Mouse (Mus musculus) brain, adult 2 months (tissue): ENCODE results near the gene Angptl8.
"Not testable (repeated sequence)": the region's sequence is repeated elsewhere in the genome, so short reads cannot be mapped to it uniquely, and the experiment has no call there.

Experiments used
- DNase-seq: peaks from one replicate; pipeline ENCODE4 v3.0.0; 2011; ENCODE audit warnings: low read depth, low spot score

Gene Angptl8

GRCm38 (mm10) chr9:21847926-21848325 lies 12.6 kb downstream of the Angptl8 start:
- no peak for DNase-seq

- no peak for DNase-seq
Observed at GRCm38 (mm10) chr9:21849691-21850677, 14.7 kb downstream of the Angptl8 start.

GRCm38 (mm10) chr9:21851084-21851483 lies 15.8 kb downstream of the Angptl8 start:
- peak; percentile 21 for DNase-seq

DNA sequence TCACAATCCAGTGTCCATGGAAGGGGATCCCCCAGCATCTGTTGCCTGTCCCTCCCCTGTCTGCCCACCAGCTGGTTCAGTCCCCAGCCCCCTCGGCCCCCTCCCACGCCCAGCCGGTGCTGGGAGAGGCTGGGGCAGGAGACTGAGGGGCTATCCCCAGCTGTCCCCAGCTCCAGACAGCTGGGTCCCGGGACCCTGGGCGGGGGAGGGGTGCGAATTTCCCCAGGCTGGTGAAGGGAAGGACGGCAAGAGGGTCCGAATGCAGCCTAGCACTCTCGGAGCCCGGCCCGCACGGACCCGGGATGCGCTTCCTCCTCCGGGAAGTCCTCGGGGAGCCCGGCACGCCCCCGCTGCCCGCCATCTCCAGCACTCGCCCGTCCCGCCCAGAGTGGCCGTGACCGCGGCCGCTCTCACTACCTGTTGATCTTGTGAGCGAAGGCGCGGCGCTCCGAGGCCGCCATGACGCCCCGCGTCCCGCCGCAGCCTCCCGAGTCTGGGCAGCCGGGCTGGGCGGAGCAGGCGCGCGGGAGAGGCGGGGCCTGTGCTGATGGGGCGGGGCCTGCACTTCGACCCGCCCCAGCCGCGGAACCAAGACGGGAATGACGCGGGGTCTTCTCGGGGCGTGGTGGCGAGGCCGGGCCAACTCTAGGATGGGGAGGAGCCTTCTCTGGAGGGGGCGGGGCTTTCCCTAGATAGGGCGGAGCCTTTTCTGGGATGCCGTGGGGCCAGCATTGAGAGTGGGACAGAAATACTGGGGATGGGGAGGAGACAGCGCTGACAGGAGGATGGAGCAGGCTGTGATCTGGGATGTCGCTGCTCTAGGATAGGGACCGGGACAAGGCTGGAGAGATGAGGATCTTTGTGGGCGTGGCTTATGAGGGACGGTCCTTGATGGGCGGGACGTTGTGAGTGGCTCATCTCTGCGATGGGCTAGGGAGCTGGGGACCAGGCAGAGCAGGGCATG lies 17.1 kb downstream of the Angptl8 start, which contains the start of gene Dock6:
Gene Dock6, minus strand, starts transcription at position 508 of the 964 bp plus-strand sequence.
- DNase-seq, result peak; percentile 64

- DNase-seq, result peak; percentile 40
Observed at GRCm38 (mm10) chr9:21853961-21854360, 18.7 kb downstream of the Angptl8 start.

DNA sequence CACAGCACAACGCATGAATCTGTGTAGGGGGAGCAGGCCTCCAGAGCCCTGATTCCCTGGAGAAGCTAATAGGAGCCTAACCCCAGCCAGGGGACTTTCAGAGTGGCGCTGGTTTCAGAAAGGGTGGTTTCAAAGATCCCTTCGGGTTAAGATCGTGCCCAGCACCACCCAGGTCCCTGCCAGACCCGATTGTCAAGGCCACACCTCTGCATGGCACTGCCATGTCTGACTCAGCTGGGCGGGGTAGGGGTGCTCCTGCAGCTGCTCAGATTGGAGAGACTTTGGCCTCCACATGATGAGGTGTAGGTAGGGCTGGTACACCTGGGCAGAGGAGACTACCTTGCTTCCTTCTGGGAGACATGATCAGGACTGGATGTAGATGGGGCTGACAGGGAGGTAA lies 19.6 kb downstream of the Angptl8 start:
- no peak for DNase-seq

DNA sequence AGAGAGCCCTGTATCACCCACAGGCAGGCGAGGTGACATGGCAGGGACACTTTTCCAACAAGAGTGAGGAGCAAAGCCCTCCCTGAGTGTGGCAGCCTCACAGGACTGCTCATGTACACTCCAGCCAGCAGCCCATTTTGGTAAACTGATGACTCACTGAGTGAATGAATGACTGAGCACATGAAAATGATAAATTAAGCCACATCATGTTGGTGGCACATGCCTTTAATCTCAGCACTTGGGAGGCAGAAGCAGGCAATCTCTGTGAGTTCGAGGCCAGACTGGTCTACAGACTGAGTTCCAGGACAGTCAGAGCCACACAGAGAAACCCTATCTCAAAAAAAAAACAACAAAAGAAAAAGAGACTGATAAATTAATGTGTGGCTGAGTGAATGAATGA lies 22.2 kb downstream of the Angptl8 start:
- no peak for DNase-seq

GRCm38 (mm10) chr9:21858084-21858483 lies 22.8 kb downstream of the Angptl8 start:
- no peak for DNase-seq

GRCm38 (mm10) chr9:21859606-21860005 lies 24.3 kb downstream of the Angptl8 start:
- no peak for DNase-seq

- not testable (repeated sequence) for DNase-seq
Observed at GRCm38 (mm10) chr9:21860349-21860748, 25.0 kb downstream of the Angptl8 start.

DNA sequence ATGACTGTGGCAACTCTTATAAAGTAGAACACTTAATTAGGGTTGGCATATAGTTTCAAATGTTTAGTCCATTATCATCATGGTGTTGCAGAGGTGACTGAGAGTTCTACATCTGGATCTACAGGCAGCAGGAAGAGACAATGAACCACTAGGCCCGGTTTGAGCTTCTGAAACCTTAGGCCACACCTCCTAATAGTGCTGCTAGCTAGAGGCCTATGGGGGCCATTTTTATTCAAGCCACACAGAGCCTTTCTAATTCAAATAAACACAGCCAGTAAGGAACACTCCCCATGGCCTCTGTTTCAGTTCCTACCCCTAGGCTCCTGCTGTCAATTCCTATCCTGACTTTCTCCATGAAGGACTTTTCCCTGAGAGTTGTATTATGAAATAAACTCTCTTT lies 26.9 kb downstream of the Angptl8 start:
- no peak for DNase-seq

GRCm38 (mm10) chr9:21865673-21866398 lies 30.5 kb downstream of the Angptl8 start:
- DNase-seq, result no peak

DNA sequence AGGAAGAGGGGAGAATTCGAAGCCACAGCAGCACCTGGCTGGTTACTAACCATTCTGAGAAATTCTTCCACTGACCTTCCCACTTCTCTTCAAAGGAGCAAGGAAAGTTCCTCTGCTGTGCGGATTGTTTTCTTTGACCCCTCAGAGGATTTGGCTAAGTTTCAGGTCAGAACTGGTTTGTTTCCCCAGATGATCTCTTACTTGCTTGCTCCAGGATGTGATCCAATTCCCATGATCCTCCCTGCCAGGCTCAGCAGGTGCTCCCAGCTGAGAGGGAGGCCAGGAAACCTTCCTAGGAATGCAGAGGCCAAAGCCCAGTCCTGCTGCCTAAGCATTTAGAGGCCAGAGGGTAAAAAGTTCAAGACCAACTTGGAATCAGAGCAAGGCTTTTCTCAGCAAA lies 31.3 kb downstream of the Angptl8 start:
- peak; percentile 40 for DNase-seq

- DNase-seq, result no peak
Observed at GRCm38 (mm10) chr9:21867726-21868125, 32.4 kb downstream of the Angptl8 start.

- DNase-seq, result peak; percentile 56
Observed at GRCm38 (mm10) chr9:21869290-21869689, 34.0 kb downstream of the Angptl8 start.

- peak; percentile 80 for DNase-seq
Observed at GRCm38 (mm10) chr9:21870879-21871524, 35.7 kb downstream of the Angptl8 start.

DNA sequence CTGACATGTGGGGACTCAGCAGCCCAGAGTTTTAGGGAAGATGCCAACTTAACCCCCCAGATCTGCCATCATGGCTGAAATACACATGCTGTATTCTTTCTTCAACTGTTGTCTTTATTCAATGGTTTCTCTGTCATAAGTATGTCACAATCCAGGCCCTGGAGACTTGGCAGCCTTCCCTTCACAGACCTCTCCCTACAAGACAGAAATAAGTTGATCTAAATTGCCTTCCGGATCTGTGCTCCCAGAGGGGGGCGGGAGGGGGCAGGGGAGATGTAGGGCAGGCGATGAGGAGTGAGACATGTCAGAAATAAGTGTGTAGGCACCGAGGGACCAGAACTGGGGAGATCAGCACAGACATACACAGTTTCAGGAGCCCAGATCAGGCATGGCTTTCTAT lies 36.9 kb downstream of the Angptl8 start:
- DNase-seq, result peak; percentile 26

DNA sequence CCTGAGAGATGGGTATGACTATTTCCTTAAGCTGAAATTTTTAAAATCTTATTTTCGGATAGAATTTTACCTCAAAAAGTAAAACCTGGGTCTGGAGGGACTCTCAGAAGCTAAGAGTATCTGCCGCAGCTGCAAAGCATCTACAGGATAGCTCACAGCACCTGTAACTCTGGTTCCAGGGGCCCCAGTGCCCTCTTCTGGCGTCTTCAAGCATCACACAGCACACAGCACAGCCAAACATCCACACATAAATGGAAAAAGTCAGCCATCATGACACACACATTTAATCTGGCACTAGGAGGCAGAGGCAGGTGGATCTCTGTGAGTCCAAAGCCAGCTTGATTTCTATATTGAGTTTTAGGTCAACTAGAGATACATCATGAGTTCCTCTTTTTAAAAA lies 41.3 kb downstream of the Angptl8 start:
- DNase-seq, result no peak
